Mouse (Mus musculus) left cerebral cortex, adult 18-20 months (tissue): Measurements from ENCODE around the gene Drd3. TPM values are rescaled to one million over a fixed set of nuclear protein-coding genes. Genes with fewer than 3 reads are reported as not detected.

Experiments
- DNase-seq, 2 experiments: peaks; one replicate each; pipeline ENCODE4 v3.0.0; 2021 to 2022; ENCODE audit warnings: low spot score in 2 of 2, mixed read lengths in 1 of 2
- long read RNA-seq, 2 experiments: library from polyadenylated mRNA; stranded (forward); transcript quantifications; one replicate each; pipeline ENCODE4 v2.0.0; 2021
- total RNA-seq, 2 experiments: library from RNA; stranded (reverse); gene quantifications; 2 replicates each; pipeline ENCODE4 v1.2.3; 2021

Gene Drd3
- under 1 TPM; 0.49 to 0.84 TPM for total RNA-seq
- long read RNA-seq, experiment 1, result 0 reads
- long read RNA-seq, experiment 2, result 0 reads

GRCm38 (mm10) chr16:43753751-43754150 lies at the start of gene Drd3:
Gene Drd3, plus strand, starts transcription at chr16:43754026.
- DNase-seq, result no peak

GRCm38 (mm10) chr16:43708335-43709061 lies 45.3 kb upstream of the Drd3 start:
- no peak for DNase-seq

GRCm38 (mm10) chr16:43709062-43709413 lies 44.8 kb upstream of the Drd3 start:
- DNase-seq, result no peak

- no peak for DNase-seq
Measured at GRCm38 (mm10) chr16:43709432-43710133, 44.2 kb upstream of the Drd3 start.

- no peak for DNase-seq
Measured at GRCm38 (mm10) chr16:43710134-43710475, 43.7 kb upstream of the Drd3 start.

GRCm38 (mm10) chr16:43710651-43711050 lies 43.2 kb upstream of the Drd3 start:
- DNase-seq, result no peak

- DNase-seq, result no peak
Measured at GRCm38 (mm10) chr16:43711361-43711760, 42.5 kb upstream of the Drd3 start.

GRCm38 (mm10) chr16:43724444-43724843 lies 29.4 kb upstream of the Drd3 start:
- no peak for DNase-seq

- no peak for DNase-seq
Measured at GRCm38 (mm10) chr16:43729506-43730221, 24.2 kb upstream of the Drd3 start.

GRCm38 (mm10) chr16:43730281-43730680 lies 23.5 kb upstream of the Drd3 start:
- no peak for DNase-seq

- DNase-seq, result no peak
Measured at GRCm38 (mm10) chr16:43732496-43732895, 21.3 kb upstream of the Drd3 start.

- no peak for DNase-seq
Measured at GRCm38 (mm10) chr16:43732900-43733299, 20.9 kb upstream of the Drd3 start.

- DNase-seq, result no peak
Measured at GRCm38 (mm10) chr16:43737933-43738332, 15.9 kb upstream of the Drd3 start.

GRCm38 (mm10) chr16:43740936-43741335 lies 12.9 kb upstream of the Drd3 start:
- no peak for DNase-seq

- DNase-seq, result no peak
Measured at GRCm38 (mm10) chr16:43748424-43748823, 5.4 kb upstream of the Drd3 start.

GRCm38 (mm10) chr16:43752900-43753299 lies 926 bp upstream of the Drd3 start:
- DNase-seq, result no peak

- DNase-seq, result no peak
Measured at GRCm38 (mm10) chr16:43772358-43772757, 18.5 kb downstream of the Drd3 start.

GRCm38 (mm10) chr16:43772766-43773165 lies 18.9 kb downstream of the Drd3 start:
- DNase-seq, result no peak

GRCm38 (mm10) chr16:43773506-43773905 lies 19.7 kb downstream of the Drd3 start:
- DNase-seq, result no peak

- no peak for DNase-seq
Measured at GRCm38 (mm10) chr16:43776886-43777285, 23.1 kb downstream of the Drd3 start.

- DNase-seq, result no peak
Measured at GRCm38 (mm10) chr16:43799541-43799940, 45.7 kb downstream of the Drd3 start.

- DNase-seq, result no peak
Measured at GRCm38 (mm10) chr16:43800119-43800721, 46.4 kb downstream of the Drd3 start.
